Mouse (Mus musculus) myocyte (in vitro differentiated cells): ENCODE results near the gene Syne2.

ENCODE experiments used
- POLR2A ChIP-seq: IDR thresholded peaks from one replicate; pipeline ENCODE4 v1.6.1; 2011; ENCODE audit warnings: low read depth, mild to moderate bottlenecking, control low read depth, moderate library complexity; ENCODE audit not compliant: insufficient read length
- TCF12 ChIP-seq: IDR thresholded peaks from one replicate; pipeline ENCODE4 v1.6.1; 2011; ENCODE audit warnings: mild to moderate bottlenecking, control low read depth; ENCODE audit not compliant: poor library complexity, insufficient read depth, severe bottlenecking

- TF ChIP-seq TCF12 (no peak), POLR2A (no peak)
These were observed 23.4 kb upstream of the Syne2 start for GRCm38 (mm10) chr12:75794527-75794926.
